Mouse (Mus musculus): Measurements from ENCODE around the gene Trafd1.
A peak's percentile ranks its signal among the peaks of the same experiment; 100 is the strongest.

The Trafd1 gene

DNA sequence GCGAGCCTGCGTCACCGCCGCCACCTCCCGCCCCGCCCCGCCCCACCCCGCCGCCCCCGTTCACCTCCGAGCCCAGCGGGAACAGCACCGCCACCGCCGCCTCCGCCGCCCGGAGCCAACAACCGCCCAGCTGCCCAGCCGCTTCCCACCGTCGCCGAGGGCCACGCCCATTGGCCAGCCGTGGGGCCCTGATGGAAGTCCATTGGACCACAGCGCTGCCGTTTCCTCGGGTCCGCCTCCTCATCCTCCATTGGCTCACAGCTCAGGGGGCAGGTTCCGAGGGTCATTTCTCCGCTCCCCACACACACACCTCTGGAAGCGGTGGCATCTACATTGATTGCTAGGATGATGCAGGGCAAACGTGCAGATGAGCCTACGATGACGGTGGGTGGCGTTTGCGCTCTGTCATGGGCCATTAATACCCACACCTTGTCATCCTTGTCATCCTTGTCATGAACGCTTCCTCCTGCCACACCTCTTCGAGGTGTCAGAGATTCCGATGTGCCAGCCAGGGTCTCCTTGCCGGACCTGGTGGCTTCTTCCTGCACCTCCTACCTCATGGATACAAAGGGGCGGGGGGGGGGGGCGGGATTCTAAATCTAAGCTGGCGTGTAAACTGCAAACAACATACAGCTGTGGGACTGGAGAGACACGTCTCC is at the start of gene Trafd1:
Gene Trafd1 (minus strand): TSS at position 172 of the 659 bp plus-strand sequence.
- peak; percentile 97 for DNase-seq

DNA sequence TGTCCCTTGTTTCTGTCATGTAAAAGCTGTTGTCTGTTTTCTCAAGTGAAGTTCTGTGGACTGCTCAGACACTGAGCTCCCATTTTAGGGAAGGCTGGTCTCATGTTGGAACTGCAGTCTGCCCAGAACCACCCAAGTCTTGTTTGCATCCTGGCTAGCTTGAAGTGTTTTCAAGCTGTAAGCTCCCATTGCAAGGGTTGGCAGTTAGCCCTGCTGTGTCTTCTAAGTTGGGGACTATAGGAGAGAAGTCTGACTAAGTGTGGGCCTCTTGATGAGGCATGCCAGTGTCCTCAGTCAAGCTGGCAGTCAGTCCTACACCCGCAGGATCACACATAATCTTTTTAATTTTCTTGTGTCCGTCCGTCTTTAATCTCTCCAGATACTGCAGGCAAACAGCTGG is 43.5 kb upstream of the Trafd1 start:
- DNase-seq: no peak

DNA sequence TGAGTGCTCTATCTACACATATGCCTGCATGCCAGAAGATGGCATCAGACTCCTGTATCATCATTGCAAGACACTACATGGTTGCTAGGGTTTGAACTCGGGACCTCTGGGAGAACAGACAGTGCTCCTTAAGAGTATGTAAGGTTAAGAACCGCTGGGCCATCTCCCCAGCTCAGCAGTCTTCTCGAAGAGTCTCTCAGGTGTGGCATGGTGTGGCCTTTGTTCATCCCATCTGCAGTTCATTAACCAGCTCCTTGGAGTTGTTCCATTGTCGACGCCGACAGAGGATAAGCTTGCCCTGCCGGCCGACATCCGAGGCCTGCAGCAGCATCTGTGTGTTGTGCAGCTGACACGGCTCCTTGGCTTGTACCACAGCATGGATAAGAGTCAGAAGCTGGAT is 37.9 kb upstream of the Trafd1 start:
- no peak for DNase-seq

DNA sequence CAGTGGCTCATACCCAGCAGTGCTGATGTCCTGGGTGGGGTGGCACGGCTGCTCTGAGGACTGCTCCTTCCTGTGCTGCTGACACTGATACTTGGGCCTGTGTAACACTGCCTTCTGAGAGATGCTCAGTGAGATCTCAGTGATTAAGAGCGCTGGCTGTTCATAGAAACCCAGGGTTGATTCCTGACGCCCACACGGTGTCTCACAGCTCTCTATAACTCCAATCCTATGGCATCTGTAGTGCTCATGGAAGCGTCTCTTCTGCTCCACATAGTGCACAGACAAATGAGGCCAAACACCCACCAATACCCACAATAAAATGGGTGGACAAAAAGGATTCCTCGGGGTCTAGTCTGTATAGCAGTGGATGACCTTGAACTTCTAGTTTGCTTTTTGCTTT is 37.4 kb upstream of the Trafd1 start:
- DNase-seq: no peak

DNA sequence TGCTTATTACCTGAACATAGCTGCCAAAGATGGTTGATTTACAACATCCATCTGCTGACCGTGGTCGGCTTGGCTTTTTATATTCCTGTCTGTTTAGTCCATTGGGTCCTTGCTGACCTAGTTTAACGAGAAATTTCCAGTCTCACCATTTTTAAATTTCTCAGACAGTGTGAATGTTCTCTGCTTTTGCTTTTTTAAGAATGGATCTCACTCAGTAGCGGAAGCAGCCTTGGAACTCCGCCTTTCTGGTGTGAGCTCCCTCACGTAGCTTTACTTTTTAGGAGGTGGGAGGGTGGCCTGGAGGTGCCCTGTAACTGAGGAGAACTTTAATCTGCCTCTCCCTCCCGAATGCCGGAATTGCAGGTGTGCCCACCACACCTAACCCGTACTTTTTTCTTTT is 35.3 kb upstream of the Trafd1 start:
- DNase-seq: no peak

DNA sequence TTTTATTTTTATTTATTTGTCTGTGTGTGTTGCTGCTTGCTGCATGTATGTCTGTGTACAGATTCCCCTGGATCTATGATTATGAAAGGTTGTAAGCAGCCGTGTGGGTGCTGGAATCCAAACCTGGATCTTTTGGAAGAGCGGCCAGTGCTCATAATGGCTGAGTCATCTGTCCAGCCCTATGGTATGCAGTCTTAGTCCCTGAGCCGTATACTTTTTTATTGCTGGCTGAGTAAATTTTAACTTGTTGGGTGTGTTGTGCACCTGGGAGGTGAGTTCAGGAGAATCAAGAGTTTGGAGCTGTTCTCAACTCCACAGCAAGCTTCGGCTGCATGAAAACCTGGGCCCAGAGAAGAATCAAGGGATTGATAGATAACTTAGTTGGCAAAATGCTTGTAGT is 25.5 kb upstream of the Trafd1 start:
- no peak for DNase-seq

DNA sequence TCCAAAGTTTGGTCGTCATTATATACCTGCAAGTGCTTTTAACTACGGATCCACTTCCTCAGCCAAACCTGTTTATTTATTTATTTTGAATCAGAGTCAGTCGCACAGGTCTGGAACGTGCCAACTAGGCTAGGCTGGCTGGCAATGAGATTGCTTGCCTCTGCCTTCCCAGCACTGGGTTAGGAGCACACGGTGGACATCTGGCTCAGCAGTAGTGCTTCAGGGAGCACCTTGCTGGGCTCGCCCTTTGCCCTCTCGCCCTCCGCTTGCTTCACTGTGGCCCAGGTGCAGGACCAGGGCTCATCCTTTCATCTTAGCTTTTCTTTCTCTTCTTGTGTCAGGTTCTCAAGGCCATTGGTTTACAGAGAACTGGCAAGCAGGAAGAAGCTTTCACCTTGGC is 22.4 kb upstream of the Trafd1 start:
- DNase-seq: no peak

DNA sequence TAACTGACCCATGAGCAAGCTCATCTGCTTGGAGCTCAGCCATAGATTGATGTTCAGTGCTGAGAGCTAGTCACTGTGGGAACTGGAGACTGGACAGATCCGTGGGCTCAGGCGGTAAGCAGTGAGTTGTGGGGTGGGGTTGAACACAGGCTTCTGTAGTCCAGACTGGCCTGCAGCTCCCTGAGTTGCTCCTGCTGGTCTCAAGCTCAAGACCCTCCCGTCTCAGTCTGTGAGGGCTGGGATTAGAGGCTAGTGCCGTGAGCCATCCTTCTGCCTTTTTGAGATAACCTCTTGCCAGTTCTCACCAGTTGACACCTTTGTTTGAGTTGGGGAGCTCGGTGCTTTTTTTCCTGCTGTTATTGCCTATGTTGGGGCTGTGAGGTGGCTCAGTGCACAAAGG is 15.4 kb upstream of the Trafd1 start:
- DNase-seq: no peak

DNA sequence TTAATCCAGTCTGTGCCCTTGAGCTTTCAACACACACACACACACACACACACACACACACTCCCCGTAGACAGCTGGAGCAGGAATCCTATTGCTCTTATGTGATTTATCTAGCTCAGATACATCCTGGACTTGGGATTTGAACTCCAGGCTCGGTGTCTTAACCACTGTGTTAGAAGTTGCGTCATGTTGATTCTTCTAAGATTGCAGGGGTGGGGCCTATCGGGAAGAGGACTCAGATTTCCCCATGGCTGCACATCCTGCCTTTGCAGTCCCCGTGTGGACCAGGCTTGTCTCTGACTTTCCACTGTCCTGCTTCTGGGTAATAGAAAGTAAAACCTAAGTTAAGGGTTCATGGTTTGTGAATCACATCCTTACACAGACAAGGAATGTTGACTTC is 14.6 kb upstream of the Trafd1 start:
- peak; percentile 15 for DNase-seq

DNA sequence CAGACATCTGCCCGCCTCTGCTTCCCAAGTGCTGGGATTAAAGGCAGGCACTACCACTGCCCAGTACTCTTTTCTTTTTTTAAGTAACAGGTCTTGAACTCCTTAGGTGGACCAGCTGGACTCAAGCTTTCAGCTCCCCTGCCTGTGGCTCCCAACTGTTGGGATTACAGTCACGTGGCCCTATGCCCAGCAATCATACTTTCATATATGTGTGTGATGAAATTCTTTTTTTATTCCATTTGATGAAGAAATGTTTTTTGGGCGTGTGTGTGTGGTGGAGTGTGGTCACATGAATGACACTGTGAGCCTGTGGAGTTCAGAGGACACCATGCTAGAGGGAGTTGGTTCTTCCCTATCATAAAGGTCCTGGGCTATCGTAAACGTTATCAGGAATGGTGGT is 14.1 kb upstream of the Trafd1 start:
- no peak for DNase-seq

DNA sequence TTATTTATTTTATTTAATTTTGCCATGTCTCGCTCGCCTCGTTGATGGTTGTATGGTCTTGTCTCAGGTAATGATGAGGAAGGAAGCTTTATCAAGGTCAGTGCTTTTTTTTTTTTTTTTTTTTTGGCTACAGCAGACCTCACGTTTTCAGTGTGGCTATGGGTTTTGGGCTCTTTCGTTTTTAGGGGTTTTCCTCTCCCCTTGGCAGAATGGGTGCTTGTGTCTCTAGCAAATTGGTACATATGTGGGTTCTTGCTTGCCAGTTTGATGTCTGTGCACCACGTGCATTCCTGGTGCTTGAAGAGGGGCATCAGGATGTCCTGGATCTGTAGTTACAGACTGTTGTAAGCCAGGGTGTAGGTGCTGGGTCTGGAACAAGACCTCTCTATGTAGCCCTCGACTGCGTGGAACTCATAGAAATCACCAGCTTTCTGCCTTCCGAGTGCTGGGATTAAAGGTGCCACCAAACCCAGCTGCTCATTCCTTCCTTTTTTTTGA is 13.6 kb upstream of the Trafd1 start:
- DNase-seq: no peak

DNA sequence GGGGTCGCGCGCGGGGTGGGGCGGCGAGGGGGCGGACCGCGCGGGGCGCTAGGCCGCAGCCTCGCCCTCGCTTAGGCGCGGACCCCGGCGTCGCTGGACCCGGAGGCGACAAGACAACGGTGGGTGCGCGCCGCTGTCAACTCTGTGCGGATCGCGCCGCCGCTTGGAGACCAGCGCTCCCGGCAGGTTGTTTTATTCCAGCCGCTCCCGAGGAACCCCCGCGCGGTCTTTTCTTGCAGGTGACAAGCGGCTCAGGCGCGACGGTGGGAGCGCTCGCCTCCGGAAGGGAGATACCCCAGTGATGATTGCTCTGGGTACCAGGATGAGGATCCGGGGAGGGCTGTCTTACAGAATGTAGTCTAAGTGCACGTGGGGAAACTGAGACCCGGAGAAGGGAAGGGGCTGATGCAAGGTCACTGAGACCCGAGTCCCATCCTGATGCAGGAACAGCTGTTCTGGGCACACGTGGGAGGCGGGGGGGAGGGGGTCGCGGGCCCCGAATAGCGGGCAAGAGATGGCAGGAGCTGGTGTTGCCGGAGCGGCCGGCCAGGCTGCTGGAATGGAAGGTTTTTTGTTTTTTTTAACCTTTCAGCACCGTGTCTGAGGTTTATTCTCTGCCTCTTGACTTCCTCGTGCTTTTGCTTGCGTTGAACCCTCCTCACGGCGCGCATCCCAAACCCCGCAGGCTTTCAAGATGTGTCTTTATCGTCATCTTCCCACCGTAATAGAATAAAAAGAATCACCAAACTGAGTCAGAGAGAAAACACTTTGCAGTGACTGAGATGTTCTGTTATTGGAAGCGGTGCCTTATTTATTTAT is 12.9 kb upstream of the Trafd1 start:
- DNase-seq: no peak

DNA sequence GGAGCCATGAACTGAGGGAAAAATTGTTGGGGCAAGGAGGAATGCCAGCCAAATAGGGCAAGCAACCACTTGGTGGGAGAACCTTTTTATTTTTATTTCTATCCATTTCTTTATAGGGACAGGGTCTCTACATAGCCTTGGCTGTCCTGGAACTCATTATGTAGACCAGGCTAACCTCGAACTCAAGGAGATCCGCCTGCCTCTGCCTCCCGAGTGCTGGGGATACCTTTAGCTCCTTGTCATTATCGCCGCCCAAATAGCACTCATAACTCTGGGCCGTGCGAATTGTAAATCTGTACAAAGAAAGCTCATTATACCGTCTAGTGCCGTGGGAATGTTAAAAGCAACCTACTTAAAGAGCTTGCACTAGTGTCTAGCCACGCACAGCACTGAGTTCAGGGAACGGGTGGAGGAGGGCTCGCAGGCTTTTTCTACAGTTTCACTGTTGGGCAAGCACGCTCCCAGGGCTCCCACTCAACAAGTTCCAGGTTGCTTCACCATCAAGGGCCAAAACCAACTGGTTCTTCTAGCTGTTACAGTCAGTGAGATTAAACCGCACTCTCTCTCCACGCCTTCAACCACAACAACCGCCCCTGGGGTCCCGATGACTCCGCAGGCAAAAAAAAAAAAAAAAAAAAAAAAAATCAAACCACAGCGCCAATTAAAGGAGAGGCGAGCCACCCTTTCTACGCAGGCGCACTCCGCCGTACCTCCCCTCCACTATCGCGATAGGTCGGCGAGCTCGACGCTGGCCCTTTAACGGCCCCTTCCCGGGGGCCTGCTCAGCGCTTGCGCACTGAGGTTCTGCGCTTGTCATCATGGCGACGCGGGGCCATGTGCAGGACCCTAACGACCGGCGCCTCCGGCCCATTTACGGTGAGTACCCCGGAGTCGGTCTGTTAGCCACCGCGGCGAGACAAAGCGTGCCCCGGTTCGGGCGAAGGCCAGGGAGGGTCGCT is 12.0 kb upstream of the Trafd1 start, which contains the start of gene Naa25:
Gene Naa25 (plus strand): TSS at position 750 of the 959 bp plus-strand sequence.
- DNase-seq: peak; percentile 97

DNA sequence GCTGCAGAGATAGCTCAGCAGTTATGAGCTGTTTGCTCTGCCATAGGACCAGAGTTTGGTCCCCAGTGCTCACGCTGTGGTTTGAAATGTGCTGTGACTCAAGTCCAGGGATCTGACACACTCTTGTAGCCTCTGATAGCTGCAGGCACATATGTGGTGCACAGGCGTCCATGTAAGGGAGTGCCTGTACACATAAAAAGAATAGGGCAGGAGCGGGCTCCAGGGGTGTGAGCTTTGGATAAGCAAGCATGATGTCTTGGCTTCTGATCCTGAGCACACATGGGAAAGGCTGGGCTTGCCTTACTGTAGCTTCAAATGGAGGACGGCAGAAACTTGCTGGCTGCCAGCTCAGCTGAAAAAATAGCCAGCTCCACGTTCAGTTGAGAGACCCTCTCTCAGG is 10.2 kb upstream of the Trafd1 start:
- no peak for DNase-seq

DNA sequence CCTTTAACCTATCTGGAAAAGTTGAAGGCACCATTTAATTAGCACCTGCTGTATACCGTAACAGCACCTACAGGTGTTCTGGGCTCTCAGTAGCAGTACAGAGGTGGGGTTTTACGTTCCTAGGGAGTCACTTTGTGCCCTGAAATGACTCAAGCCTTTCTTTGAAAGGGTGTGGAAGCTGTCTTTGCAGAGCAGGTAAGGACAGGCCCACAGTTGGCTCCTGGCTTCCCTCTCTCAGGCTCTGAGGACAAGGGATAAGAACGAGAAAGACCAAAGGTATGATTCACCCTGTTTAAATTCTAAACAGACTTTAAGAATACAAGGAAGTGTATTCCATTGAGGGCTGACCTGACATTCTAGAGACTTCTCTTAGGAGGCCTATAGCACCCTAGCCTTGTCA is 8.0 kb upstream of the Trafd1 start:
- no peak for DNase-seq

DNA sequence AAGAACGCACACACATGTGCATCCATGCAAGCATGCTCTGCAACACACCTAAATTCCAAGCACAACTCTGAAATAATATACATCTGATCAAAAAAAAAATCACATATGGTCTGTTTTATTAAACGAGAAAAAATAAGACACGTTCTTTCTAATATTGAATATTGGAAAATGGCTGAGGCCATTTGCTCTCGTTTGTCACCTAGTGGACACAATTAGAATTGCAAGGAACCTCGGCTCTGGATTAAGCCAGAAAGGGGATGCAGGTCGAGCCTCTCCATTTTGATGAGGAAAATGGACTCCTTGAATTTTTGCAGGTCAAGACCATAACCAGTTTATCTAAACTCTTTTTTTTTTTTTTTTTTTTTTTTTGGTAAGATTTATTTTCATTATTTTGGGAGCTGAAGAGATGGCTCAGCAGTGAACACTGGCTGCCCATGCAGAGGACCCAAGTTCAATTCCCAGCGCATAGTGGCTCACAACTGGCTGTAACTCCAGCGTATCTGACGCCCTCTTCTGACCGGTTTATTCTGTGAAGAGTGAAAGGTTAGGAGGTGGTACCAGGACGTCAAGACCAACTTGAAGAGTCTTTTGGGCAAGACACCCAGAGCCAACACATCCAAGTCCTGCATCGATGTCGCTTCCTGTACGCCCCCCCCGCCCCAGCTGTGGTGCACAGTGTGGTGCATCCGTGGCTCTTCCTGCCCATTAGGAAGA is 7.4 kb upstream of the Trafd1 start:
- peak; percentile 78 for DNase-seq

DNA sequence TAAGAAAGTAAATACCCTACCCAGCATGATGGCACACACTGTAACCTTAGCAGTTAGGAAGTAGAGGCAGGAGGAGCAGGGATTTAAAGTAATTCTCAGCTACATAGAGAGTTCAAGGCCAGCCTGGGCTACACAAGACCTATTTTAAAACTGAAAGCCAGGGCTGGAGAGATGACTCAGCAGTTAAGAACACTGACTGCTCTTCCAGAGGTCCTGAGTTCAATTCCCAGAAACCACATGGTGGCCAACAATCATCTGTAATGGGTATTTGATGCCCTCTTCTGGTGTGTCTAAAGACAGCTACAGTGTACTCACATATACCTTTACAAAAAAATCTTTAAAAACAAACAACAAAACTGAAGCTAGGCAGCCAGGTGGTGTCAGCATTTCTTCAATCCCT is 4.3 kb upstream of the Trafd1 start:
- DNase-seq: no peak

DNA sequence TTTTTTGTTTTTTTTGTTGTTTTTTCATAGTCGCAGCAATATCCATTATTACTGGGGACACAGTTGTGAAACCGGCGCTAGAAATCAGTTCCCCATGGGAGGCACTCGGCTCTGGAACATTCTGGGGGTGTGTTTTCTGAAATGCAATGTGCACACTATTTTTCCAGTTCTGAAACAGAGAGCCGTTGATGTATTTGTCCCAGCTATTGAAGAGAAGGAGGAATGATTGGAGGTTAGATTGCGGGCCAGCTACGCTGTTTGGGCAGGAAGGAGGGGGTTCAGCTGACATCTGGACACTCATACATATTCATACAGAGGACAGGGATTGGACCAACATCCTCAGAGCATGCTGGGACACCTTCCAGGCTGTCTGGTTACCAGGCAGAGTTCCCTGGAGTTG is 3.7 kb upstream of the Trafd1 start:
- peak; percentile 33 for DNase-seq

DNA sequence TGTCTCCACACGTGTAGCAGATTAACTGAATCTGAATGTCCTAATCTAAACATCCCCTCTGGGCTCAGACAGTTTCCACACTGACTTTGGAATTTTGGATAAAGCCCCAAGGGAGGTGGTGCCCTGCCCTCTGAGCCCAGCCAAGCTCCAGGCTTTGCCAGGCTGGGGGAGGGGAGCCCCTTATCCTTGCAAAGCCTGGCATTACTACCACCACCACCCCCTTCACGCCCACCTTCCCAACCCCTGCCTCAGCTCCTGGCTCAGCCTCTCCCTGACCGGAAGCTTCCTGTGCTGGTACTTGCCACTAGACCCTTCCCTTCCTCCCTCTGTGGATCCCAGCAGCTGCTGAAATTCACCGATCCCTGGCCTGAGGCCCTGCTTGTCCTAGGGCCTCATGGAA is 1.7 kb upstream of the Trafd1 start:
- peak; percentile 42 for DNase-seq

DNA sequence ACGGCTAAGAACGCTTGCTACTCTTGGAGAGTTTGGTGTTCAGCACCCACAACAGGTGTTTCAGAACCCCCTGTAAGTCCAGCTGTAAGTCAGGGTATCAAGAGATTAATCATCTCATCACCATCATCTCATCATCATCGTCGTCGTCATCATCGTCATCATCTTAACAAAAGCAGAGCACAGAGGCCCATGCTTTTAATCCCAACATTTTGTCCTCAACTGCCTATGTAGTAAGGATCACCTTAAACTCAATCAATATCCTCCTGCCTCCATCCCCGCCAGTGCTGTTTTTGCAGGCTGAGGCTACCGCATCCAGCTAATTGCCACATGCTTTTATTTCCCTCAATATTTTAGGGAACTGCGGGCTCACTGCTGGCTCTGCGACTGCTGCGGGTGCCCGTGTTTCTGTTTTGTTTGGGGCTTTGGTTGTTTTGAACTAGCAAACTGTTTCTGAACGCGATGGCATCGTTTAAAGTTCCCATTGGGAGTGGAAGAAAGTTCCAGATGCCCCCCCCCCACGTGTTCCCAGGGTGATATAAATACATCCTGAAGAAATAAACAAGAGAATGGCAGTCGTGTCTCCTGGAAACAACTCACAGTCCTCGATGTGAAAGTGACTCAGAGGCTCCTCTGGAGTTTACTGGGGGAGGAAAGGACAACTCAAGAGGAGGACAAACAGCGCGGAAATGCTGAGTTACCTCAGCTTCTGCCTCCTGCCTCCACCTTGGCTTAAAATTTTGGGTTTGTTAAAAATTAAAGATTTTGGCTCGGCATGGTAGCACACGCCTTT is 883 bp upstream of the Trafd1 start:
- DNase-seq: peak; percentile 50

DNA sequence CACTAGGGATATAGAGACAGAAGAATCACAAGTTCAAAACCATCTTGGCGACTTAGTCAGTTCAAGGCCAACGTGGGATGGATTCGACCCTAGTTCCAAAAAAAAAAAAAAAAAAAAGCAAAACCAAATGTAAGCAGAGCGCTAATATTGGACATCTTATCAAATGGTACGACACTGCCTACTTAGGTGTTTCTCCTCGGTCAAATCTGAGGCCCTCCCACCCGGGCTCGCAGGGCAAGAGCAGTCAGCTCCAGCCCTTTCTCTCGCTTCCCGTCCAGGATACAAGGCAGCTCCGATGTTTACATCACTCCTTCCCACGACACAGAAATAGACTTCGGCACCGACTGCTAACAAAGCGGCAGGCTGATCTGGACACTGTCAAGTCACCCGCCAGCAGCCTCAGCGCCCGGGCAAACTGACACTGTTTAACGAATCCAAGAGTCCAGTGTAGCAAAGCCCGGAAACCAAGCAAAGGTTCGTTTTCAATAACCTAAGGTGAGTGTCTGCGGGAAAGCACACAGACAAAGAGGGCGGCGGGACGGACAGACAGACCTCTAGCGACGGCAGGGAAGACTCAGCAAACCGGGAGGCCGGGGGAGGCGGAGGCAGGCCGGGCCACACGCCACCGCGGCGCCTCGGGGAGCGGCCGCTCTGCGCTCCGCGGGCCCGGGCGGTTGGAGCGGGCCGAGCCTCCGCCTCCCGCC is 523 bp downstream of the Trafd1 start:
- DNase-seq: peak; percentile 63

Measured in lung, postnatal 36 days (tissue).